Mouse (Mus musculus) kidney, postnatal 0 days (tissue): Measurements from ENCODE around the gene Emc1. TPM values are rescaled to one million over a fixed set of nuclear protein-coding genes. Genes with fewer than 3 reads are reported as not detected.

Experiments used
- ATAC-seq: fragments of 200-750 bp; cut with Nextera tagmentation; replicated peaks from 2 replicates; pipeline ENCODE4 v1.8.0; 2017; ENCODE audit warnings: low read depth, moderate number of reproducible peaks, moderate TSS enrichment, moderate library complexity; ENCODE audit not compliant: low FRiP score
- DNase-seq: peaks from one replicate; pipeline ENCODE4 v3.0.0-alpha.2; 2016; ENCODE audit warnings: low spot score
- H3K27ac ChIP-seq: fragments of 300-500 bp; sonication (generic); 2 replicates; pipeline ENCODE4 v1.5.1; 2014; ENCODE audit warnings: mild to moderate bottlenecking
- H3K27me3 ChIP-seq: fragments of 300-500 bp; sonication (generic); 2 replicates; pipeline ENCODE4 v1.6.1; 2014; ENCODE audit warnings: low read length, mixed read lengths; ENCODE audit not compliant: insufficient read depth
- H3K36me3 ChIP-seq: fragments of 300-500 bp; sonication (generic); 2 replicates; pipeline ENCODE4 v1.6.1; 2014; ENCODE audit warnings: low read length, mixed read lengths; ENCODE audit not compliant: insufficient read depth
- H3K4me1 ChIP-seq: fragments of 300-500 bp; sonication (generic); replicated peaks from 2 replicates; pipeline ENCODE4 v1.6.1; 2014; ENCODE audit warnings: antibody characterized with exemption, low read length, mixed read lengths; ENCODE audit not compliant: insufficient read depth
- H3K4me2 ChIP-seq: fragments of 300-500 bp; sonication (generic); 2 replicates; pipeline ENCODE4 v1.6.1; 2014; ENCODE audit warnings: mild to moderate bottlenecking, low read length, moderate library complexity, mixed read lengths
- H3K4me3 ChIP-seq: fragments of 300-500 bp; sonication (generic); replicated peaks from 2 replicates; pipeline ENCODE4 v1.5.1; 2014; ENCODE audit warnings: low read depth, low read length
- H3K9ac ChIP-seq: fragments of 300-500 bp; sonication (generic); 2 replicates; pipeline ENCODE4 v1.6.1; 2014; ENCODE audit warnings: low read depth, low read length
- H3K9me3 ChIP-seq: fragments of 300-500 bp; sonication (generic); replicated peaks from 2 replicates; pipeline ENCODE4 v1.6.1; 2016; ENCODE audit warnings: low read length, inconsistent platforms, mixed read lengths
- CTCF ChIP-seq: IDR thresholded peaks from 2 replicates; pipeline ENCODE4 v1.5.1; 2016; ENCODE audit warnings: antibody characterized with exemption, low read depth, mild to moderate bottlenecking, moderate library complexity
- WGBS: fragments of 180-500 bp; shearing (Covaris S2); extraction: QIAGEN DNeasy Blood & Tissue Kit; methylation state at CpG from one replicate; pipeline ENCODE4 v1.1.7; 2014; 5-methylcytosine and 5-hydroxymethylcytosine counted together
- polyA plus RNA-seq: library from polyadenylated mRNA; unstranded; fragments of >200 nt; fragmentation: Nextera tagmentation; extraction: Ambion mirVana; gene quantifications from 2 replicates; pipeline ENCODE4 v1.2.1, GENCODE M21; 2015

Gene Emc1
- polyA plus RNA-seq, 1 experiment from 2014 or later = 19.0 TPM

GRCm38 (mm10) chr4:139343718-139344117 lies 8.7 kb upstream of the Emc1 start:
- no peak for TF ChIP-seq CTCF

GRCm38 (mm10) chr4:139345416-139346019 lies 6.9 kb upstream of the Emc1 start:
- DNase-seq (no peak), ATAC-seq (no peak)
- no peaks in the 10 kb centered on the region for H3K27me3 ChIP-seq
- no peaks in the 10 kb centered on the region for H3K9me3 ChIP-seq
- no peak overlapping the region for H3K4me3 ChIP-seq
- H3K4me1 ChIP-seq = no peaks in the 10 kb centered on the region
- no peak overlapping the region for H3K27ac ChIP-seq
- H3K36me3 ChIP-seq = peaks cover 39% of the 10 kb centered on the region
- WGBS = 83% methylated on average over 23 of the region's 23 CpGs
- no peak overlapping the region for H3K4me2 ChIP-seq
- TF ChIP-seq CTCF = no peak
- no peak overlapping the region for H3K9ac ChIP-seq

More at GRCm38 (mm10) chr4:139343718-139344117, 8.7 kb upstream of the Emc1 start:
- H3K27ac ChIP-seq = no peak overlapping the region
- ATAC-seq (0 out of 2 replicates have a peak, but pooled peaks have one; percentile 18), DNase-seq (no peak)
- WGBS = 58% methylated on average over 5 of the region's 5 CpGs
- no peaks in the 10 kb centered on the region for H3K4me1 ChIP-seq
- H3K4me2 ChIP-seq = no peak overlapping the region
- H3K9ac ChIP-seq = no peak overlapping the region
- no peaks in the 10 kb centered on the region for H3K9me3 ChIP-seq
- no peaks in the 10 kb centered on the region for H3K27me3 ChIP-seq
- H3K36me3 ChIP-seq = peaks cover 29% of the 10 kb centered on the region
- H3K4me3 ChIP-seq = no peak overlapping the region

GRCm38 (mm10) chr4:139352832-139353231 lies 445 bp downstream of the Emc1 start:
- Histone ChIP-seq H3K9ac (peak overlapping the region; percentile 74), H3K9me3 (no peaks in the 10 kb centered on the region), H3K36me3 (peaks cover 35% of the 10 kb centered on the region), H3K4me2 (peak overlapping the region; percentile 87), H3K27ac (peak overlapping the region; percentile 89), H3K4me3 (peak overlapping the region; percentile 72), H3K27me3 (no peaks in the 10 kb centered on the region), H3K4me1 (peaks cover 9% of the 10 kb centered on the region)
- ATAC-seq (peak; percentile 2; the same call in 1 of the 2 replicates), DNase-seq (no peak)
- TF ChIP-seq CTCF = no peak
- WGBS = 2% methylated on average over 7 of the region's 7 CpGs

- Histone ChIP-seq H3K4me3 (no peak overlapping the region), H3K4me2 (no peak overlapping the region), H3K36me3 (peaks cover 51% of the 10 kb centered on the region), H3K27ac (no peak overlapping the region), H3K9ac (no peak overlapping the region), H3K27me3 (no peaks in the 10 kb centered on the region), H3K9me3 (no peaks in the 10 kb centered on the region), H3K4me1 (no peaks in the 10 kb centered on the region; the same call in 1 of the 2 replicates)
- TF ChIP-seq CTCF = no peak
- WGBS = 89% methylated on average over 3 of the region's 3 CpGs
- DNase-seq = no peak
- ATAC-seq = no peak
These were observed 4.8 kb downstream of the Emc1 start for GRCm38 (mm10) chr4:139357211-139357610.

GRCm38 (mm10) chr4:139360761-139361548 lies 8.6 kb downstream of the Emc1 start:
- no peak overlapping the region for H3K4me3 ChIP-seq
- H3K4me1 ChIP-seq = no peaks in the 10 kb centered on the region
- TF ChIP-seq CTCF = no peak
- H3K36me3 ChIP-seq = peaks cover 81% of the 10 kb centered on the region
- DNase-seq (no peak), ATAC-seq (no peak)
- WGBS = 92% methylated on average over 11 of the region's 11 CpGs
- H3K27me3 ChIP-seq = no peaks in the 10 kb centered on the region
- H3K9me3 ChIP-seq = no peaks in the 10 kb centered on the region
- H3K4me2 ChIP-seq = no peak overlapping the region
- no peak overlapping the region for H3K27ac ChIP-seq
- no peak overlapping the region for H3K9ac ChIP-seq

GRCm38 (mm10) chr4:139367336-139367735 lies 14.9 kb downstream of the Emc1 start:
- Histone ChIP-seq H3K27ac (no peak overlapping the region), H3K9me3 (no peaks in the 10 kb centered on the region), H3K36me3 (peaks cover 84% of the 10 kb centered on the region), H3K4me2 (no peak overlapping the region), H3K4me1 (no peaks in the 10 kb centered on the region), H3K4me3 (no peak overlapping the region), H3K9ac (no peak overlapping the region), H3K27me3 (no peaks in the 10 kb centered on the region)
- TF ChIP-seq CTCF = no peak
- 95% methylated on average over 3 of the region's 3 CpGs for WGBS
- no peak for ATAC-seq
- DNase-seq = no peak
